Mouse (Mus musculus): ENCODE results near the gene Scaf11.
A peak's percentile ranks its signal among the peaks of the same experiment; 100 is the strongest.

Gene Scaf11

DNA sequence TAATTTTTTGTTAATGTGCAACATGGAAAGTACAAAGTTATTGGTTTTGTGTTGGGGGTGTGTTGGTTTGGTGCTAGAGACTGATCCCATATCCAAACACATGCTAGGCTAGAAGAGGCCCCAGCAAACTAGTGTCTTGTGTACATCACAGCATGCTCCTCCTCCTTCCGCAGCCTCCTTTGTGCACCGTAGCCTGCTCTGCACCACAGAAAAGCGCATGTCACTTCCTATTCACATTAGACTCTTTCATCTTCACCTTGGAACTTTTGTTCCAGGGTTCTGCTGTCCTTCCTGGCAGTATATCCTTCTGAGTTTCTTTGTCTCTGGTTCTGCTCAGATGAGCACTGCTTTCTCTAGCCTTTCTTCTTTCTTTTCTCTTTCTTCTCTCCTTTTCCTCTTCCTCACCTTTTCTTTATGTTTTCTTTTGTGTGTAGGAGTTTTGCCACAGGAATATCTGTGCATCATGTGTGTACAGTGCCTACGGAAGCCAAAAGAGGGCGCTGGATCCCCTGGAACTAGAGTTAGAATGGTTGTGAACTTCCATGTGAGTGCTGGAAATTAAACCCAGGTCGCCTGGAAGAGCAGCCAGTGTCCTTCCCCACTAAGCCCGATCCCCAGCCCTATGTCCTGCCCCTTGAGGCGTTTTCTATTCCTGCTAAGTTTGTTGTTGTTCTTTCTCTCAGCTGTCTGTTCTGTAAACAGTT, 63.9 kb downstream of the Scaf11 start:
- no peak for DNase-seq (ENCODE audit: low spot score)

DNA sequence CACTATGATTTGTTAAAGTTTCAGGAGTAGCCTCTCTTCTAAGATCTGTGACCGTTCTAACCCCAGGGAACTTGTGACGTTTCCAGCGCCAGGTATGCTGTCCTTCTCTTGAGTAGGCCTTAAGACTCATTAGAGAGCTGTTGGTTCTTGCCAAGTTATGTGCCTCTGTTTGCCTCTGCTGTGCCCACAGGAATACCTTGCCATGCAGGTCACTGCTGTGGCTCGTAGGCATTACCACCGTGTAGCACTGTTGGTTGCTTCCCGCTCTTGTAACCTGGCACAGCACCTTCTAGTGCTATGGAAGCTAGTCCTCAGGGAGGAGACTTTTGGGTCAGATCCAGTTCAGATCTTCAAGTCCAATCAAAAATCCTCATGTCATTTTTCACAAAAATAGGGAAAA, 65.6 kb downstream of the Scaf11 start:
- no peak for DNase-seq (ENCODE audit: low spot score)

DNA sequence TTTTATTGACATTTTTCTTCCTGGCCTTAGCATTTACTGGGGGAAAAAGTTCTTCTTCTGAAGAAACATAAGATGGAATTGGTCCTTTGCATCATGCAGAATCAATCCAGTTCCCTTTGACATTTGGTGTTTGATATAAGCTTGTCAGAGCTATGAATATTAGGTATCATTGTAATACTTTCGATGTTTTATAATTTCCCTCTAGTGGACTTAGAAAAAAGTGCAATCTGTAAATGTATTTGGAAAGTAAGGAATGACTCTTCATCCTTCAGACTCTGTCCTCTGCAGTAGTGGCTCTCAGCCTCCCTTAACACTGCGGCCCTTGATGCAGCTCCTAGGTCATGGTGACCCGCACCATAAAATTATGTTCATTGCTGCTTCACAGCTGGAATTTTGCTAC, 67.8 kb downstream of the Scaf11 start:
- peak; percentile 25 for DNase-seq (ENCODE audit: low spot score)

DNA sequence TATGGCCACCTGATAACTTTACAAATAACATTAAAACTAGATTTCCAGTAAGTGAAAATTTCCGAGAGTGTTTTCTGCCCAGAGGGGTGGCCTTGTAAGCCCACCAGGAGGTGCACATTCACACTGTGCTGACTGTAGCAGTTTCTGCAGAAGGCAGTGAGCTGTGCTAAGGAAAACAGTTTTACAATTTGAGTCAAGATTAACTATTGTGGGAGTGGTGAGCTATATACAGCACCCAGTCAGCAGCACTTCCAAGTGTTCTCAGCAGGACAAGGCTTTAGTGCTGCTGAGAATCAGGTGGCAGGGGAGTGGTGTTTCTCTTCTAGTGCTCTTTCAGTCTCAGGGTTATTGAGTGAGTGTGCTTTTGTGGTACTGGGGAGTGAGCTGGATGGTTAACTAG, 72.1 kb downstream of the Scaf11 start:
- DNase-seq (ENCODE audit: low spot score): no peak

DNA sequence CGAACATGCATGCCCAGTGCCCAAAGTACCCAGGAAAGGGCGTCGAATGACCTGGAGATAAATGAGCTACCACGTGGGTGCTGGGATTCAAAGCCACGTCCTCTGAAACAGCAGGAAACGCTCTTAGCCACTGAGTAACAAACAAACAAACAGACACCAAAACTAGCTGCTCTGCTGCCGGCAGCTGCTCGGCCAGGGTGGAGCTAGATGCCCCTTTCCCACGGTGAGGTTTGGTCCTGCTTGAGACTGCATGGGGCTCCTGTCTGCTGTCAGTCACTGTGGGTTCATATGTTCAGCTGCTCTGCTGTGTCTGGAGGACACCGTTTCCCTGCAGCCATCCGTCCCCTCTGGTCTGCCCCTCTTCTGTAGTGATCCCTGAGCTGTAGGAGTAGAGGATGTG, 78.4 kb downstream of the Scaf11 start:
- DNase-seq (ENCODE audit: low spot score): no peak

DNA sequence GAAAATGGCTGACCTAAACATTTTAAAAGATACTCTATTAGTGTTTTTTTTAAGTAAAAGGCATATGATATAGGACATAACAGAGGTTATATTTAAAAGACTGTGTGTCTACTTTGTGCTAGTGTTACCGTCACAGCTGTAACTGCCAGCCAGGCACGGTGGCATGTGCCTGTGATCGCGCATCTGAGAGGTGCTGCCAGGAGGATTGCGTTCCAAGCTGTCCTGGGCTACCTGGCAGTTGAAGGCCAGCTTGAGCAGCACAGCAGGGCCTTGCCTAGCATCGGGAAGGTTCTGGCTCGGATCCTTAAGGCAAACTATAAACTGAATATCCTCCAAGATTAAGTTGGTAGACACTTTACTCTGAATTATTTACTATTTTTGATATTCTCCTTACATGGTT, 82.9 kb downstream of the Scaf11 start:
- no peak for DNase-seq (ENCODE audit: low spot score)

DNA sequence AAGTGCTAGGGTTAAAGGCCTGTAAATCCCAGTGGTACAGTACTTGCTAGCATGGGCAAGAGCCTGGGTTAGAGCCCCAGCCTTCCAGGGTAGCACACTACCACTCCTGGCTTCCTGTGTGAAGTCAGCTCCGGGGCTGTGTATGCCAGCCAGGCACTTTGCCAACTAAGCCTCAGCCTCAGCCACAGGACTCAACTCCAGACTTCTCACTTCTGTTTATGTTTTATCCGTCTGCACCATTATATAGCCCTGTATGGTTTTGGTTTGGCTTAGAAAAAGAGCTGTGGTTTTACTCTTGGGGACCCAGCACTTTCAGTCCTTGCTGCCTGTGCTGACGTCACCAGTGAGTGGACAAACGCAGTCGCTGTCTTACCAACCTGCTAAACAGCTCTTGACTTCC, 83.4 kb downstream of the Scaf11 start:
- DNase-seq (ENCODE audit: low spot score): peak; percentile 63

DNA sequence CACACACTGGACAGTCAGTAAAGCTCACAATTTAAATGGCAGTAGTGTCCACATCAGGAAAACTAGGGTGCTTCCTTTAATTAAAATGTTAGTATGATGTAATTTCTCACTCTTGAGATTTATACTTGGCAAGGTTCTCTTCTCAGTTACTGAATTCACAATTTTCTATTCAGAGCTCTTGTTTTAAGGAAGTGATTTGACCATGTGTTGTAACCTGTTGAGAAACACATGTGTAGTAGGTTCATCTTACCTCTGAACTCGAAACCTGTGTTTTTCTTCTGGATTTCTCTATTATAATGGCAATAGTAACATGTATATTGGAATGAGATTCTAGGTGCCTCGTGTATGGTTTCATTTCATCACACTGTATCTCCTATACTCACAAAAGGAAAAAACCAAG, 84.4 kb downstream of the Scaf11 start:
- DNase-seq (ENCODE audit: low spot score): no peak

DNA sequence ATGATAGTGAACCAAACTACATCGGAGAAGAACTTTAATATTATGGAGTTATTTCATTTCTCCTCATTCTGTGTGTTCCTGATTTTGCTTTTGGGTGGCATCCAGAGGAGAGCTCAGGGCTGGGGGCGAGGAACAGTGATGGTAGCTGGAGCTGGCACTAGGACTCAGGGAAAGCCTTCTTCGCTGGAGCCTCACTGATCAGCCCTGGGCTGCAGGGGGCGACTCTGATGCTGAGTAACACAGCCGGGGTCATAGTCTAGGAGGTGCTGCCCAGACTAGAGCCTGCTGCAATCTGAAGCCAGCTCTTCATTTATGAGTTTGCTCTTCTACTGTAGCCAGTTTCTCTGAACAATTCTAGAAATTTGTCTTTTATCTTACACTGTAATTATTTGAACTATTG, 87.5 kb downstream of the Scaf11 start:
- DNase-seq (ENCODE audit: low spot score): no peak

DNA sequence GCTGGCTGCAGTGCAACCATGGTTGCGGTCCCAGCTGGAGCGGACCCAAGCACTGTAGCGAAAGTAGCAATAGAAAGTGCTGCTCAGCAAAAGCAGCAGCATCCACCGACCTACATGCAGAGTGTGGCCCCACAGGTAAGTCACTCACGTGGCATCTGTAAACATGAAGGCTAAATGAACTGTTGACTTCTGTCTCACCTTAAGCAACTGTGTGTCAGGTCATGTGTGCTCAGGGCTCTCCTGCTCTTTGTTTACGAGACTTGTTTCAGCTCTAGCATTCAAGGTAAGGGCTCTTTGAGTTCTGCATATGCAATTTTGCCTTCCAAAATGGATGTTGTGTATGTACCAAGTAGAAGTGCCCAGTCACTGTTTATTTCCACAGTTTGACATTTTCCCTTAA, 88.0 kb downstream of the Scaf11 start:
- no peak for DNase-seq (ENCODE audit: low spot score)

DNA sequence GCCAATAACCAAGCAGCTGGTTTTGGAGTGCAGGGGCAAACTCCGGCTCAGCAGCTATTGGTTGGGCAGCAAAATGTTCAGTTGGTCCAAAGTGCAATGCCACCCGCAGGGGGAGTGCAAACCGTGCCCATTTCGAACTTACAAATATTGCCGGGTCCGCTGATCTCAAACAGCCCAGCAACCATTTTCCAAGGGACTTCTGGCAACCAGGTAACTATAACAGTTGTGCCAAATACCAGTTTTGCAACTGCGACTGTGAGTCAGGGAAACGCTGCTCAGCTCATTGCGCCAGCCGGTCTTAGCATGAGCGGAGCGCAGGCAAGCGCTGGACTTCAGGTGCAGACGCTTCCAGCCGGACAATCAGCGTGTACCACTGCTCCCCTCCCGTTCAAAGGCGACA, 89.3 kb downstream of the Scaf11 start:
- no peak for DNase-seq (ENCODE audit: low spot score)

DNA sequence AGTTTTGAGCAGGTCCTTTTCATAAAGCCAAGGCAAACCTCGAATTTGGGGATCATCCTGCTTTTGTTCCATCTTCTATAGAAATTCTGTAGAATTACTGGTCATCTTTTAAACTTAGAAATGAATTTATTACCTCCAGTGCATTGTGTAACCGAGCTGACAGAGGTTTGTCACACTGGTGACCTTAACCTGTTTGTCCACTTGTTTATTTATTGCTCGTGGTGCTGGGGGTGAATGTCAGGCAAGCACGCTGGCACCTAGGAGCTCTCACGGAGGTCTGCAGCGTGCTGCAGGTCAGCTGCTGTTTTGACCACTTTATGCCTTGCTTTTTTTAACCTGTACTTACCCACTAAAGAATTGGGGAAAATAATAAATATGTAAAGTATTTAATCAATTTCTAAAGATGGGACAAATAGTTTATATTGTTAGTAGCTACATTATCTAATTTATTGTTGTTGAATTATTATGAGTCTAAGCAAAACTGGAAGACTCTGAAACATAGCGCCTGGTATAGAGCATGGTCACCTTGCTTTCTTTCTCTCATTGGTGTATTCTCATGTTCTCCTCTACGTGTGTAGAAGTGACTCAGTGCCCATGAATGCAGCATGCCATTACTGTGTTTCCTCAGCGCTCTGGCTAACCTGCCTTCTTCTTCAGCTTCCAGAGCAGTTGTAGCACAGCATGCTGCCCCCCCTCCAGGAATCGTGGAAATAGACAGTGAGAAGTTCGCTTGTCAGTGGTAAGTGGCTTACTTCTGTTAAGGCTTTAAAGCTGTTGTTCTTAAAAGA, 94.3 kb downstream of the Scaf11 start:
- DNase-seq (ENCODE audit: low spot score): no peak

DNA sequence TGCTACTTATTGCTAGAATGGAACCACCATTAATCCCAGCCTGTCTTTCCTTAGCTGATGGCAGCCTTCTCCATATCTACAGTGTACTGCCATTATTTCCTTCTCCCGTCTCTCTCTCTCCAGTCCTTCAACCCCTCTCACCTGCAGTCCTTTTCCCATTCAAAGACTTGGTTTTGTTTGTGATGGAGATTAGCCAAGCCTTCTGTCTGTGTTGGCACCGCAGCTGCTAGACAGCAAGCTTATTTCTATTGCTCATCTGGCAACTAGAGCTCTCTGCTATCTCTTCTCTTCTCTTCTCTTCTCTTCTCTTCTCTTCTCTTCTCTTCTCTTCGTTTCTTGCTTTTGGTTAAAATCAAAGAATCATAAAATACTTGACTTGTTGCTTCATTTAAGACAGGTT, 95.3 kb downstream of the Scaf11 start:
- no peak for DNase-seq (ENCODE audit: low spot score)
